Mouse (Mus musculus) kidney, postnatal 36 days (tissue): ENCODE data around the gene Spata4.
"Not testable (repeated sequence)": the region's sequence is repeated elsewhere in the genome, so short reads cannot be mapped to it uniquely, and the experiment has no call there.

Experiments used
- DNase-seq, 2 experiments: peaks; one replicate each; pipeline ENCODE4 v3.0.0; 2021 to 2022; ENCODE audit warnings: mixed read lengths in 2 of 2

The Spata4 gene

GRCm38 (mm10) chr8:54600671-54601251 lies at the start of gene Spata4:
Gene Spata4 (plus strand): TSS chr8:54600781.
- DNase-seq: peak in 1 of 2 experiments; percentile 14

- DNase-seq: no peak
These were observed 45.7 kb upstream of the Spata4 start for GRCm38 (mm10) chr8:54554921-54555320.

DNA sequence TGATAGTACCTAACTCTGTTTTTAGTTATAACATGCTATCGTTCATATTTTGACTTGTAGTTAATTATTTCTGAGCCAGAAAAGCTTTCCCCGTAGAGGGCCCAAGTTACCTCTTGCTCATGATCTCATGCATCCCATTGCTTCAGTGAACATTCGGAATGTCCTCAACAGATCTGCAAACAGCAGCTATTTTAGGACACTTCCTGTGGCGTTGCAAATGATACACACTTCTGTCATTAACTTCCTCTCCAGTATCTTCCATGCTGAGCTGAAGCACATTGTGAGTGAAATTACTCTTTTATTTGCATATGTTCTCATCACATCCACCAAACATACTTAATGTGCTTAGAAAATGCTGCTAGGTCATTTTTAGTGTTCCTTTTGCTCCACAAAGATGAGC lies 38.4 kb upstream of the Spata4 start:
- DNase-seq: no peak

- DNase-seq: no peak
These were observed 35.4 kb upstream of the Spata4 start for GRCm38 (mm10) chr8:54565181-54565580.

DNA sequence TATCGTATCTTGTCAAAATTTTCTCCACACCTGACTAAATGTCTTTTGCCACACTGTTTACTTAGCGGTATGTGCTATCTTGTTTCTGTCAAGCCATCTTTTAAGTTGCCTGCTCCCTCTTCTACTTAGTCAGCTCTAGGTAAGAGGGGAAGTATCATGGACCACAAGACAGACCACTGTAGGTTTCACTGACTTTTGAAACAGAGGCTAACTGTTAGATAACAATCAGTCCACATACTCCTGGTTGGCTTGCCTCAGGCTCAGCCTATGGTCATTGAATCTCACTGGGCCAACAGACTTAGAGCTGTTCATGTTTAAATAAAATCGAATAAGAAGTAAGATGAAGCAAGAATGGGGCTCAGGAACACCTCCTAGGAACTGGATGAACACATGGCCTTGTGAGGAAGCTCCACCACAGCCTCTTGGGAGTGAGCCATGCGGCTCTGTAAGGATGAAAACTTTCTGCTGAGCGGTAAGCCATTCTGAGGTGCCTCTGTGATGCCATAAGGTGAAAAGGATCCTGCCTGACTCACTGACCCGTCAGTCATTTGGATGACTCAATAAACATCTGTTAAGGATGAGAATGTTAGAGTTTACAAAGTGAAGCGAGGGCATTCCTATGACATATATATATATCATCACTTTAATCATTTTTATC lies 34.8 kb upstream of the Spata4 start:
- no peak for DNase-seq

- no peak for DNase-seq
These were observed 33.4 kb upstream of the Spata4 start for GRCm38 (mm10) chr8:54567168-54567567.

- DNase-seq: no peak
These were observed 29.7 kb upstream of the Spata4 start for GRCm38 (mm10) chr8:54570618-54571609.

- no peak for DNase-seq
These were observed 19.1 kb upstream of the Spata4 start for GRCm38 (mm10) chr8:54581436-54581835.

DNA sequence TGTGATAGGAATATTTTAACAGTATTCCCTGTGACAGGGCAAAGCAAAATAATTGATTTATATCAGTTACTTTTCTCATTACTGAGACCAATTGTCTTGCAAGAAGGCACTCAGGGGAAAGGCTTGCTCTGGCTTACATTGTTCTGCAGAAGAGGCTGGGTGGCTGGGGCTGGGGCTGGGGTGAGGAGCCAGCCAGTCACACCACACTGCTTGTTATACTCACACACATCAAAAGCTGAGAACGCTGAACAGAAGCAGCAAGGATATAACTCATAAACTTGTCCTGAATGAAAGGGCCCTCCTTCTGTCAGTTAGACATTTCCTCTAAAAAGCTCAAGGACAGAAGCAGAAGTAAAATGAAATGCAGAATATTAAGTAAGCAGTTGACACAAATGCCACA lies 17.7 kb upstream of the Spata4 start:
- DNase-seq: no peak

DNA sequence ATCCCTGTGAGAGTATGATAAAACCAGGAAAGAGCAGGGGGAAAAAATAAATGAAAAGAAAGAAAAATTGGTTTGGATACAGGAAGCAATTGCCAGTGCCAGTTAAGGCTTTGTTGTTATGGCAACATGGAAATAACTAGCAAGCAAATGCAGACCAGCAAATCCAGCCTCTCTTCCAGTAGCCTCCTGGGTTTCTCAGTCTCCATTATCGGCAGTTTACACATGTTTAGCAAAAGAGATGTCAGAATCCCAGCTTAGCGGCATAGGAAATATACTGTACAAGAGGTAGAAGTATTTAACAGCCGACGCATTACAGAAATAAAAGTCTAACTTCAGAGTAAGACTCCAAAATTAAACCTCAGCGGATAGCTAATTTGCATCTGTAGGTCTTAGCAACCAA lies 5.9 kb upstream of the Spata4 start:
- DNase-seq: no peak

DNA sequence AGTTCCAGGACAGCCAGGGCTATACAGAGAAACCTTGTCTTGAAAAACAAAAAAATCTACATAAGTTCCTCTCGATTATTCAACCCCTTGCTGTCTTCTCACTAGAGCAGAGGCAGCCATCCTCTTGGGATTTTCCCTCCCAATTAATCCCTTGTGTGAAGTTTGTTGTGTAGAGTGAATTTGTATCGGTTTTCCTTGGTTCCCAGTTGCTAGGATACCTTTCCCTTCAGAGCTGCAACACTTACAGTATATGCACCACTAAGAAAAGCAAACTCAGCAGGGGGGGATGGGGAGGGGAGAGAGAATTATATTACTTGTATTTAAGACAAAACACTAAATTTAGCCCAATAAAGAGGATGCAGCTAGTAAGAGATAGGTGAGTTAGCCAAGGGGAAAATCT lies 4.5 kb upstream of the Spata4 start:
- DNase-seq: no peak

DNA sequence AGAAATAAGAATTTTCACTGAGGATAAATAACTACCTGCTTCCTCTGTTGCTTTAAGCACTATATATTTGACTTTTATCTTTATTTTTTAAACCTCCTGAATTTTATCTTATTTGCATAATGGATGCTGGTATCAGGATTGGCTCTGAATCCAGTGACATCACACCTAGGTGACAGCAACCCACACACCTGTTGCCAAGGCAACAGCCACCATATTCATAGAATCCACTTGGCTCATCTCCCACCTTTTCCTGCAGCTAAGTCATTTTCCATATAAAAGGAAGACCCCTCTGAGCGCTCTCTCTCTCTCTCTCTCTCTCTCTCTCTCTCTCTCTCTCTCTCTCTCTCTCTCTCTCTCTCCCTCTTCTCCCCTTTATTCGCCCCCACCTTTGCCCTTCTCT lies 3.6 kb upstream of the Spata4 start:
- DNase-seq: no peak

- DNase-seq: no peak
These were observed 3.2 kb upstream of the Spata4 start for GRCm38 (mm10) chr8:54597386-54597785.

- DNase-seq: no peak
These were observed 2.9 kb downstream of the Spata4 start for GRCm38 (mm10) chr8:54603440-54603839.

GRCm38 (mm10) chr8:54609336-54609735 lies 8.8 kb downstream of the Spata4 start:
- DNase-seq: no peak

DNA sequence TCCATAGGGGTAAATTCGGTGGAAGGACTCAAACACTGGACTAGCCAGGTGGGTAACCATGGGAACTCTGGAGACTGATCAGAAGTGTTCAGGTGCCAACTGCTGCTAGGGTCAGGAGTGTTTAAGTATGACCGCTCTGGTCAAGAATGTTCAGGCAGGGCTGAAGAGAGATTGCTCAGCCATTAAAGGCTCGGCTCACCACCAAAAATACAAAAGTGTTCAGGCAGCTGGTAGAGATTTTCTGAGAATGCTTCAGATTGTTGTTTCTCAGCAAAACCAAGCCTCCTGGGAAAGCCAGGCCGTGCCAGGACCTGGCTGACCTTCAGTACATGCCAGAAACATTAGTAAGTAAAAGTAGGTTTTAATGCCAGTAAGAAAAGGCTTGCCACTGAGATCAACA lies 9.7 kb downstream of the Spata4 start:
- DNase-seq: peak; percentile 15 to 37

- DNase-seq: not testable (repeated sequence)
These were observed 16.1 kb downstream of the Spata4 start for GRCm38 (mm10) chr8:54616710-54617109.

GRCm38 (mm10) chr8:54638634-54639033 lies 38.1 kb downstream of the Spata4 start:
- DNase-seq: peak; percentile 4 to 19
